Mouse (Mus musculus) CD4-positive helper T cell, adult 2 months (primary cell): Measurements from ENCODE around the gene Syde2.
"Not testable (repeated sequence)": the region's sequence is repeated elsewhere in the genome, so short reads cannot be mapped to it uniquely, and the experiment has no call there.

ENCODE experiments used
- DNase-seq: peaks from one replicate; pipeline ENCODE4 v3.0.0-alpha.2; 2012; ENCODE audit warnings: low read depth, missing footprints, low spot score

The Syde2 gene

DNA sequence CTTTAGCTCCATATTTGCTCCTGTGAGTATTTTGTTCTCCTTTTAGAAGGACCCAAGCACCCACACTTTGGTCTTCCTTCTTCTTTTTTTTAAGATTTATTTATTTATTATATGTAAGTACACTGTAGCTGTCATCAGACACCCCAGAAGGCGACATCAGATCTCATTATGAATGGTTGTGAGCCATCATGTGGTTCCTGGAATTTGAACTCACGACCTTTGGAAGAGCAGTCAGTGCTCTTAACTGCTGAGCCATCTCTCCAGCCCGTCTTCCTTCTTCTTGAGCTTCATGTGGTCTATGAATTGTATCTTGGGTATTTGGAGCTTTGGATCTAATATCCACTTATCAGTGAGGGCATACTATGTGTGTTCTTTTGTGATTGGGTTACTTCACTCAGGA lies 22.1 kb upstream of the Syde2 start:
- not testable (repeated sequence) for DNase-seq

DNA sequence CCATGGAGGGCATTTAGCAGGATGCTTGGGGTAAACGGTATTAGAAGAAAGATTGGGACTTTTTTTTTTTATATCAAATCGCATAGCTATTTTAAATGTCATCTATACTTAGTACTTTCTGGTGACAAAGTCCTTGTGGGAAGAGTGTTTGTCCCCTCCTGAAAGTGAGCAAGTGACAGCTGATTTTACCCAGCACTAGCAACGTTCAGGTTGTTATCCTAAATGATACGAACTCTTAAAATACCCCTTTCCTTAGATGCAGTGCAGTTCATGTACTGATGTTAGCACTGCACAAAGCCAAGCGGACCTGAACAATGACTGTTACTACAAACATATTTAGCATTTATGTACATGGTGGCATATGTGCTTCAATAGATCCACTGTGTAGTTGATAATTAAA lies 20.9 kb upstream of the Syde2 start:
- no peak for DNase-seq

DNA sequence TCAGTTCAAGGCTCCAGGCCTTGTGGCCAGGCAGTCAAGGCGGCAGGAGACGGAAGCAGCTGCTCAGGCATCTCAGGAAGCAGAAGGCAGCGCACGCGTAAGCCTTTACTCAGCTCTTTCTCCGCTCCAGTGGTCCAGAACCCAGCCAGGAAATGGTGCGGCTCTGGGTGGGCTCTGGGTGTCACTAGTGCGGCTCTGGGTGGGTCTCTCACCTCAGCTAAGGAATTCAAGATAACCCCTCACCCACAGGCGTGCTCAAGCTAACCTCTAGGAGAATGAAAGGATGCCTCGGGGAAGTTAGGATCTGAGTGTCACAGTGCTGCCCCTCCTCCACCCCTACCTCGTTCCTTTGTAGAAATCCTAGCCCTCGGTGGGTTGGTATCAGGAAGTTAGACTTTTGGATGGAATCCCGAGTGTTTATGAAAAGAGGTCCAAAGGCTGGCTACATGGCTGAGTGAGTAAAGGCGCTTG lies 18.6 kb upstream of the Syde2 start:
- DNase-seq = no peak

DNA sequence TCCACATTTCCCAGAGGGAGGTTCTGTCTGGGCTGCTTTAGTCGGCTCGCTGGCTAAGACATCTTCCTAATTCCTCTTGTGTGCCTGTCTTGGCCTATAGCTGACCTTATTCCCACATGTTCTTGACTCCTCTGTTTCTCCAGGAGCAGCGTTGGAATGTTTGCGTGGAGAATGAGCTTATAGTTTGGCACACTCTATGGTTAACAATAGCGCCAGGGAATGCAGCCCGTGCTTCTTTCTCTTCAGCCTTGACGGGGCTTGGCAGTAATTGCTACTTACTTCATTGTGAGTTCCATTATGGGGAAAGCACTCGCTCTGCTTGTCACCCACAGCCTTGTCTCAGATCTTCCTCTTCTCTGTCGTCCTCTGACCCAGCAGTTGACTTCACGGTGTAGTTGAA lies 16.2 kb upstream of the Syde2 start:
- no peak for DNase-seq

DNA sequence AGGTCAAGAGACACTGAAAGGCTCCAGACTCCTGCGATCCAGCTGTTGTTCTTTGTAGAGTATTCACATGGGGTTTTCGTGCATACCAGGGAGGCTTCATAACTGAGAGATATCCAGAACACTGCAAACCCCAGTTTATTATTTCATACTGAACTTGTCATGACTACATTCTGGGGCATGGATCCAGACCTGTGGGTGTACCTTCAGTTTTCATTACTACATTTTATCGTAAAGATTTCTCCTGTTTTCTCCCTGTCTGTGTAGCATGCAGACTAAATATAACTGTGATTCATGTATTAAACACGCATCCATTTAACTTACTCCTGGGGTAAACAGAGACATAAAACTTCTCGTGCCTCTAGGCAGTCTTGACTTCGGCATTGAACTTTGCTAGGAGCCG lies 12.7 kb upstream of the Syde2 start:
- no peak for DNase-seq

DNA sequence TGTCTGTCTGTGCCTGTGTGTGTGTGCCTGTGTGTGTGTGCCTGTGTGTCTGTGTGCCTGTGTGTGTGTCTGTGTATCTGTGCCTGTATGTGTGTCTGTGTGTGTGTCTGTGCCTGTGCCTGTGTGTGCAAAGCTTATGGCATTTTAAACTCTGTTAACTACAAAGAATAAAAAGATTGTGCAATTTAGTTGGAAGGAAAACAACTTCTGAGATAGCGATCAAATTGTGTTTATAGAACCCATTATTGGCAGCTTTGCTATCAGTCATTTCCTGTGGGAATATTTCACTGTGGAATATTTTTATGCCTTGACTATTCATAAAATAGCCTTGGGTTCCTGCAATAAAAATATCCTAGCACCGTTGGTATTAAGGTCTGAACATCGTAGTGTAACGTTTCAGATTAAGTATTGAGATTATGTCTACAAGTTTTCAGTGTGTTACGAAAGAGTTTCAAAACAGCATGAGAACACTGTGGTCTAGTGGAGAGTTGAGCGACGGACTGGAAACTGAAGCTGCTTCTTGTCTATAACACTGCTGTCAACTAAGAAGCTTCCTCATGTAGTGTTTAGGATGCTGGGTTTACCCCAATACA lies 2.2 kb upstream of the Syde2 start:
- DNase-seq = no peak

DNA sequence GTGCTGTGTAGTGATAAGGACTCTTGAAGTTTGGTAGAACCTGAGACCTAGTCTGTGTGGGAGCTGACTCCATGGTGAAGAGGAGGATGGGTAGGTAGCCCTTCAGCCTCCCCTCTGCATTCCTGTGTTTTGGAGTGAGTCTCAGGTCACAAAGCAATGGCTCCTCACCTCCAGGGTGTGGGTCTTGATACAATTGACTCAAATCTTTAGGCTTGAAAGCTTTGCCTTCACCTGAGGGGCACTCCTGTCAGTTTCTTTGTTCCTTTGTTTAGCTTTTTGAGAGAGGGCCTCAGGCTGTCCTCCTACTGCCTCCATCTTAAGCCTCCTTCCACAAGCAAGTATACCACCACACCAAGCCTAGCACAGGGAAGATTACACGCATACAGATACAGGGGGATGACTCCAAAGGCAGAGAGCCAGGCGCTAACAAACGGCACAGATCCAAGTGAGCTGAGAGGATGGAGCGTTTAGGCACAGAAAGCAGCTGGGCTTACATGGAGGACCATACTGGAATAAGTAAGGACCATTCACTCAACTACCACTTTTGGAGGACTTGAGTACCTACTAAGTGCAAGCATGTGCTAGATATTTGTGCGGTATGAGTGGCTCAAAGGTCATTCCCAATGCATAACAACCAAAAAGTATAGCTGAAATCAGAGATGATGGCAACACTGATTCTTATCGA lies 1.2 kb upstream of the Syde2 start:
- DNase-seq = no peak

DNA sequence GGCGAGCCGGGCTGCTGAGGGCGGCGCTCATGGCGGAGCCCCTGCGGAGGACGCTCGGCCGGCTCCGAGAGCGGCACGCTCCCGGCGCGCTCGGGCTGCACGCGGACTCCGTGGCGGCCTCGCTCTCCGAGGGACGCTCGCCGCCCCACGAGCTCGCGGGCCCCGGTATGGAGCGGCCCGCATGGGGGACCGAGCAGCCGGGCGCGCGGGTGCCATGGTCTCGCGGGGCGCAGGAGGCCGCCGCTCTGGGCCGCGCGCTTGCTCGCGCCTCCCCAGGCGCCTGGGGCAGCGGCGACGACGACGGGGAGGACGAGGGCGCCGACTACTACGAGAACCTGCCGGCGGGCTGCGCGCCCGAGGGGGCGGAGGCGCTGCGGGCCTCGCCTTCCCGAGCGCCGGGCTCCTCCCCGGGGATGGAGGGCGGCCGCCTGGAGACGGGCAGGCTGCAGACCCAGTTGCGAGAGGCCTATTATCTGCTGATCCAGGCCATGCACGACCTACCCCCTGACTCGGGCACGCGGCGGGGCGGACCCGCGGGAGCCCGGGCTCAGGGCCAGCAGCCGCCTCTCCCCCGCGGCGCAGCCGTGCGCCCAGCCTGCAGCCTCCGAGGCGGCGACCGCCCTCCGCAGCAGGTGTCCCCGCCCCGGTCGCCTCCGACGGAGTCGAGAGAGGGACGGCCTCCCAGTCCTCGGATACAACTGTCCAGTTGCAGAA lies 457 bp downstream of the Syde2 start:
- peak; percentile 24 for DNase-seq

DNA sequence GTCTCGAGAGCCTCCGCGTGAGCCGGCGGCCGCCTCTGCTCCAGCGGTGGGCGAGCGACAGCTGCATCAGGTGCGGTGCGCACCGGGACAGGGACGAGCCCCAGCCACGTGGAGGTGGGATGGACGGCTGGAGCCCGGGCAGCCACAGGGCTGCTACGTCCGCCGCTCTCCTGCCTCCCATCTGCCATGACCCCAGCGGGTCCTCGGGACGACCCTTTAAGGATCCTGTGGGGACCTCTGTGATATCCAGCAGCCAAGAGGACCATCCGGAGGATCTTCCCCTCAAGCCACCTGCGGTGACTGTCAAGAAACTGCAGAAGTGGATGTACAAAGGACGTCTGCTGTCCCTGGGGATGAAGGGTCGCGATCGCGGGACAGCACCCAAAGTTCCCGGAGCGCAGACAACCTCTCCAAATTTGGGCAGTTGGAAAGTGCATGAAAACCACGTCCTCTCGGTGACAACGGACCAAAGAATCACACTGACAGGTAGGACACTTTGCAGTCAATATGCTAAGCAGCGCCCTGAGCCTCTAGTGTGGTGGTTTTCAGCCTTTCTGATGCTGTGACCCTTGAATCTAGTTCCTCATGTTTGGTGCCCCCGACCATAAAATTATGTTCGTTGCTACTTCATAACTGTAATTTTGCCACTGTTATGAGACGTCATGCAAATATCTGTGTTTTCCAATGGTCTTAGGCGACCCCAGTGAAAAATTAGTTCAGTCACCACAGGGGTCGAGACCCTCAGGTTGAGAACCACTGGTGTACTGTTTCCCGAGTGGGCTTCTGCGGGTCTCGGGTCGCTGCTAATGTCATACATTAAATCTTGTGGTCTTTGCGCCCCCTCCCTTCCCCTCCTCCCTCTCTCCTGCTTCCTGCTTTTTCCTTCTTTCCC lies 1.3 kb downstream of the Syde2 start:
- DNase-seq = no peak

DNA sequence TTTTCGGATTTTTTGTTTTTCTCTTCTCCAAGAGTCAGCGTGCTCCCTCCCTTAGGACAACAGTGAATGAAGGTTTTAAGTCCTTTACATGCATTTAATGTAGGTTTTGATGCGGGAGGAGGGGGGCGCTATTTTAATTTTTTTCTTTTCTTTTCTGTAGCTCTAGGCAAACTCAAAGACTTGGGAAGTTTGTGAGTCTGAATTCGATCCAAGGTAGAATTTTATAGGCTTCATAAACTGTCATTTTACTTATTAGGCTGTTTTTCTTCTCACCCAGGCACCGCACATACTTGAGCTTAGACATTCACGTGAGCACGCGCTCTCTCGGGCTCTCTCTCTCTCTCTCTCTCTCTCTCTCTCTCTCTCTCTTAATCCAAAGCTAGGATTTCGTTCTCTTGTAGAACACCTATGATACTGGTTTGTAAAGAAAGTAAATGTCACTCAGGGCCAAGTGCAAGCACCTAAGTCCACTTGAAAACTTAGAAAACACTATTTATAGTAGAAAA lies 2.0 kb downstream of the Syde2 start:
- no peak for DNase-seq

DNA sequence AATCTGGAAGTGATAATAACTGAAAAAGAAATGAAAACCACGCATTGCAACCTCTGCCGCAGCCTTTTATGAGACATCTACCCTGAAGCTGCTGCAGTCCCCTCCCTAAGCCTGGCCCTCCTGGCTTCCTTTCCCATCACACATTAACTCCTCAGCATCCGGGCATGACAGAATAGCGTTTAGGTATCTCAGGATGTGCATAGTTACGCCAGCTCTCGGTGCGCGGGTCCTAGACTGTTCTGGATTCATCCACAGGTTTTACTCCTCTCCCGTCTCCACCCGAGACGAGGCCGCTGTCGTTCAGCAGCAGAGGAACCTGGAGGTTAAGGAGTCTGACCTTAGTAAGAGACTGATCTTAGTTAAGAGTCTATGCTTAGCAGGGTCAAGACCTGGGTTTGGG lies 3.5 kb downstream of the Syde2 start:
- DNase-seq = no peak

DNA sequence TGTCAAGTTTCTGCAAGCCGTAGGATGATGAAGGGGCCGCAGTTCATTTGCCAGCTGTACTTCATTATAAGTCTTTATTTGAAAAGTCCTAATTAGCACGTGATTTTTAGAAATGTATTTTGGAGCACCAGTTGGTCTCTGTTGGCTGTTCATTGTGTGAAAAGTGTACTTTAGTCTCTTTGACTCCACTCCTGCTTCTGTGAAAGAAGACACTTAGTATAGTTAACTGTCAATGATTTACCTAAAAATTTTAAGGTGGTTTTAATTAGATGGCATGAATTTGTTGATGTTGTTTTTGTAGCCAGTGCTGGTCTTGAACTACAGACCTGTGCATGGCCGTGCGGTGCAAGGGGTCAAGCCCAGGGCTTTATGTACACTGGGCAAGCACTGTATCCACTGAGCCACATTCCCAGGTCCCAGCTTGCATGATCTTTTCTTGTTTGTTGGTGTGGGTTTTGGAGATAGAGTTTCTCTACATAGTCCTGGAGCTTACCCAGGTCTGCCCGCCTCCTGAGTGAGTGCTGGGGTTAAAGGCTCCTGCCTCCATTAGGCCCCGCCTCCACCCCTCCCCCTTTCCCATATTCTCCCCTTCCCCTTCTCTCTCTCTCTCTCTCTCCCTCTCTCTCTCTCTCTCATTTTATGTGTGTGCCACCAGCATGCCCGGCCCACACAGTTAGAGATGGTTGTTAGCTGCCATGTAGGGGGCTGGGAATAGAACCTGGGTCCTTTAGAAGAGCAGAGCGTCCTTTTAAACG lies 4.5 kb downstream of the Syde2 start:
- no peak for DNase-seq

DNA sequence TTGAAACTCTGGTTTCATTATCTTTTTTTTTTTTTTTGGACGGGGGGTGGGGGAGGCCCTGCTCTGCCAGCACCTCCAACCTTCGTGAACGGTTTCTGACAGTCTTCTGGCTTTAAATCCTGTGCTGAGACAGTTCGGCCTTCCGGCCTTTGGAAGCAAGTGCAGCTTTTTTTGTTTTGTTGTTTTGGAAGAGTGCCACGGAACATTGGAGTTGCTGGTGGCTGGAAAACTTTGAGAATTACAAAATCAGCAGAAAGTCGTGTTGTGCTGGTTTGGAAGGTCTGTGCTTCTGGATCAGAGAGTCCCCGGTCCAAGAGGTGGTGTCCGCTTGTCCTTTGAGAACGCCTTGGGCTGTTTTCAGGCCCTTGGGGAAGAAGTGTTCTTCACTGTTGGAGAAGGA lies 5.1 kb downstream of the Syde2 start:
- no peak for DNase-seq

DNA sequence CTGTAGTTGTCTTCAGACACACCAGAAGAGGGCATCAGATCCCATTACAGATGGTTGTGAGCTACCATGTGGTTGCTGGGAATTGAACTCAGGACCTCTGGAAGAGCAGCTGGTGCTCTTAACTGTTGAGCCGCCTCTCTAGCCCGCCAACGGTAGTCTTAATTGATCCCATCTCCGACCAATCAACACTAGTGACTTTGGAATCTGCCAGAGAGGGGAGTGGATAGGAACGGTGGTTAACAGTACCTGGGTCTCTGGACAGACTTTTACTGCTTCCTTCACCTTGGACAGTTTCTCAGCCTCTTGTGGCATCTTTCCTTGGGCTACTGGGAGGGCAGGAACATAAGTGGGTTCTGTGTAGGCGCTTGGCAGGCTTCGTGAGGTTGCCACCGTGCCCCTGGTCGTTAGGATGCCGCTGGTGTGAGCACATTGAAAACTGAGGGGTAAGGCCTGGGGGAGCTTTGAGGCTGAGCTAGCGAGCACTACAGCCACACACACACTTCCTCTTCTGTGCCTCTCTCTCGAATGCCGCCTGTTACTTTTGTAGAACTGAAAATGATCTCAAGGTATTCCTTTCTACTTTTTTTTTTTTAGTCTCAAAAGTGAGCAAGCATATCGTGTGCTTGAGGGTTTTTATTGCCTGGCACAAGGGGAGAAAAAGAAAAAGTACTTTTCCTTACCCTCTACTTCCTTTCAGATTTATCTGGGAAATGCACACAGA lies 6.0 kb downstream of the Syde2 start:
- no peak for DNase-seq

DNA sequence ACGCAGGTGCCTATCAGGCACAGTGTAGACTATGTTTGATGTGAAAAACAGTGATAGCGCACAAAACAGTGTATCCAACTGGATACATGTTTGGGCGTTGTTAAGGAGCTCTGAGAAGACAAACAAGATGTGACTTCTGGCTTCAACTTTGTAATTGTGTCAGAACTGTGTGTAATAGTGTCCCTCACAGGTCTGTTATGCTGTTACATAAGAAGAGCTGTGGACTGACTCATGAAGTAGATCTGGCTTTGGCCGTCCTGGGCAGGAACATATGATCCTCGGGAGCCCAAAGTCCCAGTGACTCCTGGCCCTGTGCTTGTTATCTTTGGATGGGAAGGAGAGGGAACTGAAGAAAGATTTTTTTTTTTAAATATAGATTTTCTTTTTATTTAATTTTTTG lies 7.8 kb downstream of the Syde2 start:
- DNase-seq = no peak

DNA sequence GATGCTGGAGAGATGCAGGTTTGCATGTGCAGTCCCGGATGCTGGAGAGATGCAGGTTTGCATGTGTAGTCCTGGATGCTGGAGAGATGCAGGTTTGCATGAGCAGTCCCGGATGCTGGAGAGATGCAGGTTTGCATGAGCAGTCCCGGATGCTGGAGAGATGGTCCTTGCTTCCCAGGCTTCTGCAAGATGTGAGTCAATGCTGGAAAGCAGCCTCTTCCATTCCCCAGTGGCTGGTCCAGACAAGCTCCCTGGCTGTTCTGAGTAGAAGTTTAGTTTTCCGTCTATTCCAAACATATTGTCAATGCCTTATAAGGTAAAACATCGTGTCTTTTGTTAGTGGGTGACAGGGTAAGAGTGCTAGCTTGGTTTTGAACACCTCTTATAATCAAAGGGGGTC lies 8.9 kb downstream of the Syde2 start:
- DNase-seq = not testable (repeated sequence)

DNA sequence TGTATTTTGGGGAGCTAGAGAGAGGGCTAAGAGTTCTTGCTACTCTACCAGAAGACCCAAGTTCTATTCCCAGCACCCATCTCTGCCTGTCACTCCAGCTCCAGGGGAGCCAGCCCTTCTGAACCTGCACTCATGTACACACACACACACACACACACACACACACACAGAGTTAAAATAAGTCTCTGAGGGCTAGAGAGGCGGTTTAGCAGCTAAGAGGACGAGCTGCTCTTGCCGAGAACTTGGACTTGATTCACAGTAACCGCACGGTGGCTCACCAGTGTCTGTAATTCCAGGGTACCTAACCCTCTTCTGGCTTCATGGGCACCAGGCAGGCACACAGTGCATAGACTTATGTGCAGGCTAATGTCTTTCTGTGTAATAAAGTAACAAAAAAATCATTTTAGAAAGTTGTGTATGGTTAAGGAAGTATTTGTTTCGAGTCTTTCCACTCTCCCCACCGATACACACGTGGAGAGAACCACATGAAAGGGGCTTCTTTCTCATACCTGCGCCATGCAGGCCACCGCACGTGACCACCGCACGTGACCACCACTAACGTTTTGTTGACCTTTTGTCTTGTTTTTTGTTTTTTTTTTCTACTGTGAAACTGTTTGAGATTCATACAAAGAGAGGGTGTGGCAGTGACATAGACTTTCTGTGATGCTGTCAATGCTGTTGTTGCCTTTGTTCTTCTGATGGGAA lies 16.8 kb downstream of the Syde2 start:
- peak; percentile 34 for DNase-seq

DNA sequence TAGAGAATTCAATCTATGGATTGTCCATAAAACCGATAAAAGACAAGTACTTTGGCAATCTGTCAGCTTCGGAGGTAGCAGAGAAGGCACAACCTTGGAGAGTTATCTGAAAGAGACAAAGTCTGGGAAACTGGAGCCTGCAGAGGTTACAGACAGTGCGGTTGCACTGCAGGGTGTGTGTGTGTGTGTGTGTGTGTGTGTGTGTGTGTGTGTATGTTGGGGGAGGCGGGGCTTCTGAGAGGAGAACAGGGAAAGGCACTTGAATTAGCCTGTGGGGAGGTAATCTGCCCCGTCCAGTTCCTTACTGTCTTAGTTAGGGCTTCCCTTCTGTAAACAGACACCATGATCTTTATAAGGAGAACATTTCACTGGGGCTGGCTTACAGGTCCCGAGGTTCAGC lies 20.2 kb downstream of the Syde2 start:
- no peak for DNase-seq

DNA sequence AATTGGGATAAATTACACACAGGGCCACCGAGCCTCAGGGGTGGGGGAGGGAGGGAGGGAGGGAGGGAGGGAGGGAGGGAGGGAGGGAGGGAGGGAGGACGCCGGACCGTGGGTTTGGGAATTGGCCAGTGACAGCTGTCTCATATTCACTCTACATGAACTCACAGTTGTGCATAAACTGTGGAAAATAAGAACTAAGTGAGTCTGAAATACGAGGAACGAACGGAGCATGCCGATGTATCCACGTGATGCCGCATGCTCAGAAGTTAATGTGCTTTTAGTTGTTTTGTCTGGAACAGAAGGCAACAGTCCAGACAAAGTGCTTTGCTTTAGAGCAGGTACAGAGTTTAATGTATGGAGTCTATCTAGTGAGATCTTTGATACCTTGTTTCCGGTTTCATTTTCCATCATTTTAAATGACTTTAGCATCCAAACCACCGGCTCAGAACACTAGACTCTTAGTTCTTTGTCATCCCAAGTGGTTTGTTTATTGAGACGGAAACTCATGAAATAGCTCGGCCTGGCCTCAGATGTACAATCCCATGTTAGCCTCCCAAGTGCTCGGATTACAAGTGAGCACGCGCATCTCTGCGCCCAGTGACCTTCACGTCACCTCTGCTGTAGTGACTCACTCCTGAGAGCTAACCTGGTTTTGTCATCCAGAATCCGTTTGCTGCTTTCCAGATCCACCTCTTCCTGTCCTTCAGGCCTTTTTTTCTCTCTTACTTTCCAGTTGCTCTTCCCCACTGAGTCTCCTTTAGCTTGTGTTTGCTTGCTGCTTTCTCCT lies 22.4 kb downstream of the Syde2 start:
- DNase-seq = no peak
